Mouse (Mus musculus) embryonic facial prominence, embryonic 10.5 days (tissue): ENCODE measurements around the gene Gm9844. TPM values are rescaled to one million over a fixed set of nuclear protein-coding genes. Genes with fewer than 3 reads are reported as not detected.
"Not testable (repeated sequence)": the region's sequence is repeated elsewhere in the genome, so short reads cannot be mapped to it uniquely, and the experiment has no call there.

Experiments used
- DNase-seq: peaks from one replicate; pipeline ENCODE4 v3.0.0-alpha.2; 2017; ENCODE audit warnings: low spot score
- H3K27ac ChIP-seq: fragments of 300-500 bp; sonication (generic); replicated peaks from 2 replicates; pipeline ENCODE4 v1.5.1; 2016; ENCODE audit warnings: mild to moderate bottlenecking
- H3K27me3 ChIP-seq: fragments of 300-500 bp; sonication (generic); replicated peaks from 2 replicates; pipeline ENCODE4 v1.6.1; 2016; ENCODE audit warnings: low read depth, mild to moderate bottlenecking; ENCODE audit not compliant: poor library complexity, severe bottlenecking
- H3K36me3 ChIP-seq: fragments of 300-500 bp; sonication (generic); replicated peaks from 2 replicates; pipeline ENCODE4 v1.6.1; 2016; ENCODE audit warnings: mild to moderate bottlenecking, moderate library complexity
- H3K4me1 ChIP-seq: fragments of 300-500 bp; sonication (generic); 2 replicates; pipeline ENCODE4 v1.6.1; 2016
- H3K4me3 ChIP-seq: fragments of 300-500 bp; sonication (generic); 2 replicates; pipeline ENCODE4 v1.5.1; 2016; ENCODE audit warnings: mild to moderate bottlenecking, moderate library complexity
- H3K9me3 ChIP-seq: fragments of 300-500 bp; sonication (generic); 2 replicates; pipeline ENCODE4 v1.6.1; 2016; ENCODE audit warnings: mild to moderate bottlenecking
- WGBS: fragments of 180-500 bp; shearing (Covaris S2); methylation state at CpG from one replicate; pipeline ENCODE4 v1.1.7; 2016; 5-methylcytosine and 5-hydroxymethylcytosine counted together
- polyA plus RNA-seq: library from polyadenylated mRNA; unstranded; fragments of >200 nt; fragmentation: Nextera tagmentation; extraction: Ambion mirVana; gene quantifications from 2 replicates; pipeline ENCODE4 v1.2.1, GENCODE M21; 2016

Gm9844 gene
- polyA plus RNA-seq, 1 experiment from 2014 or later = 18.5 TPM

DNA sequence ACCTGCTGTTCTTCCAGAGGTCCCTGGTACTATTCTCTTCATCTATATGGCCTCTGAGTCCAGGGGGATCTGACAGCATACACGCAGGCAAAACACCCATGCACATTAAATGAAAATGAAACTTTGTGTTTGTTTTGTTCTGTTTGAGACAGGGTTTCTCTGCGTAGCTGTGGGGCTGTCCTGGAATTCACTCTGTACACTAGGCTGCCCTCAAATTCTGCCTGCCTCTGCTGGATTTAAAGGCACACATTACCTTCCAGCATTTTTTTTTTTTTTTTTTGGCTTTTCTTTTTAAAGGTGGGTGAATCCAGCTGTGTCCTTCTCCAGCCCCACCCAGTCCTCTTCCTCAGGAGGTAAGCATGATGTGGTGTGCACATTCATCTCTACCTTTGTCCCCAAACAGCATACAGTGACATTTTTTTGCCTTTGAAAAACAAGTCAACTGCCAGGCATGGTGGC is 30.1 kb downstream of the Gm9844 start:
- WGBS = 79% methylated on average over 2 of the region's 2 CpGs
- H3K36me3 ChIP-seq = peaks cover 48% of the 10 kb centered on the region
- no peak overlapping the region for H3K27ac ChIP-seq
- H3K27me3 ChIP-seq = no peaks in the 10 kb centered on the region
- no peak for DNase-seq
- H3K9me3 ChIP-seq = no peaks in the 10 kb centered on the region
- no peak overlapping the region for H3K4me3 ChIP-seq
- peaks cover 10% of the 10 kb centered on the region for H3K4me1 ChIP-seq

DNA sequence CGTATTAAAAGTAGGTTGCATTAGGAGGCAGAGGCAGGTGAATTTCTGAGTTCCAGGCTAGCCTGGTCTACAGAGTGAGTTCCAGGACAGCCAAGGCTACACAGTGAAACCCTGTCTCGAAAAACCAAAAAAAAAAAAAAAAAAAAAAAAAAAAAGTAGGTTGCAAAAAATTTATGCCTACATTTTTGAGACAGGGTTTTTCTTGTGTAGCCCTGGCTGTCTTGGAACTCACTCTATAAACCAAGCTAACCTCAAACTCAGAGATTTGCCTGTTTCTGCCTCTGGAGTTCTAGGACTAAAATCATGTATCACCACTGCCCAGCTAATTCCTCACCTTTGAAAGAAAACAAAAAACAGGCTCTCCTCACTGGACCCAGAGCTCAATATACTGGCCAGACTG is 33.7 kb downstream of the Gm9844 start:
- not testable (repeated sequence) for H3K27ac ChIP-seq, H3K27me3 ChIP-seq, DNase-seq, H3K4me3 ChIP-seq, H3K4me1 ChIP-seq, H3K9me3 ChIP-seq
- H3K36me3 ChIP-seq = peaks cover 12% of the 10 kb centered on the region
- WGBS = 88% methylated on average over 2 of the region's 2 CpGs

DNA sequence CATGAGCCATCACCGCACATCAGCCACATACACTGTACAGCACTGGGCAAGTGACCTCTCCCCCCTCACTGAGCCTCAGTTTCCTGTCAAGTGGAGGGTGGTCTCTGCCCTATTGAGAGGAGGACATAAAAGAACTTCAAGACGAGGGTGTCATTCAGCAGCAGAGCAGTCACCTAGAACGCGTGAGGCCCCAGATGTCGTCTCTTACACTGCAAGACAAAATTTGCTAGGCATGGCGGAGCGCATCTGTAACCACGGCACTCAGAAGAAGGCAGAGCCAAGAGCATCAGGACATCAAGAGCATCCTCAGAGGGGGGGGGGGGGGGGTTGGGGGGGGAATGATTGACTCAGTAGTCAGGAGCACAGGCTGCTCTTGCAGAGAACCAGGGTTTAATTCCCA is 34.3 kb downstream of the Gm9844 start:
- Histone ChIP-seq H3K4me1 (peaks cover 4% of the 10 kb centered on the region), H3K27ac (no peak overlapping the region), H3K36me3 (peaks cover 6% of the 10 kb centered on the region), H3K9me3 (no peaks in the 10 kb centered on the region), H3K27me3 (no peaks in the 10 kb centered on the region), H3K4me3 (no peak overlapping the region)
- WGBS = 88% methylated on average over 8 of the region's 8 CpGs
- DNase-seq = no peak

DNA sequence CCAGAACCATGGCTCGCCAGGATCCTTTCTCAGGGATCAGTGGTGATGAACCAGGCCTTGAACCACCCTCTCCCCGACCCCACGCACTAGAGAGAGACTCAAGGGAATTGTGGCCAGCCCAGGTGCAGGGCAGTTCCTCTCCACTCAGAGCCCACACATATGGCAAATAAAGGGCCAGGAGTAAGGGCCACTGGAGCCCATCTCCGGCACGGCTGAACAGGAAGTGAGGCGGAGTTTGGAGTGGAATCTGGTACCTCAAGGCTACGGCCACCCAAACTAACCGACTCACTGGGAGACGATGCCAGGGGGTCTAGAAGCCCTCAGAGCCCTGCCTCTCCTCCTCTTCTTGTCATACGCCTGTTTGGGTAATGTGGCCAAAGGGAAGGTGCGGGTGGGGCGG is 35.2 kb downstream of the Gm9844 start, which contains the start of gene Cd79a:
Gene Cd79a (plus strand): TSS at position 158 of the 400 bp plus-strand sequence.
- no peak for DNase-seq
- H3K27ac ChIP-seq = peak within 1 kb of the TSS; percentile 19; the same call in 1 of the 2 replicates
- 66% methylated on average over 12 of the region's 12 CpGs for WGBS

DNA sequence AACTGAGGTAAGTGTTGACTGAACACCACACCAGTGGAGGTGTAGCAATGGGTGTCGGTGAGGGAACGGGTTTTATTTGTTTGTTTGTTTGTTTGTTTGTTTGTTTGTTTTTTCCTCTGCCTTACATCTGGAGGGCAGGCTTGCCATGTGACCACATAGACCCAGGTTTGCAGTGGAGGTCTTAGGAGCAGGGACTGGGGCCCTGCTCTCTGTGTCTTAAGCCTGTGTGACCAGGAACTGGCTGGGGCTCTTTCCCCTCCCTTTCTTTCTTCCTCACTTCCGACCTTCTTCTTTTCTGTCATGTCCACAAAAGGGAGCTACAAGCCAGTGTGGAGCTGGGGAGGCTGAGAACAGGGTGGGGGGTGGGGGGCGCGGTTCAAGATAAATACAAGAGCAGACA is 35.9 kb downstream of the Gm9844 start:
- Histone ChIP-seq H3K27me3 (no peaks in the 10 kb centered on the region), H3K27ac (no peak overlapping the region), H3K36me3 (no peaks in the 10 kb centered on the region), H3K9me3 (no peaks in the 10 kb centered on the region), H3K4me3 (no peak overlapping the region), H3K4me1 (peaks cover 16% of the 10 kb centered on the region)
- WGBS = 80% methylated on average over 5 of the region's 5 CpGs
- DNase-seq = no peak

More for the DNA sequence above, 35.2 kb downstream of the Gm9844 start, which contains the start of gene Cd79a:
- H3K4me1 ChIP-seq = peaks cover 9% of the 10 kb centered on the region
- no peak within 1 kb of the TSS for H3K4me3 ChIP-seq
- H3K27me3 ChIP-seq = no peaks in the 10 kb centered on the region
- H3K9me3 ChIP-seq = no peaks in the 10 kb centered on the region
- peaks cover 3% of the 10 kb centered on the region; the same call in 1 of the 2 replicates for H3K36me3 ChIP-seq

DNA sequence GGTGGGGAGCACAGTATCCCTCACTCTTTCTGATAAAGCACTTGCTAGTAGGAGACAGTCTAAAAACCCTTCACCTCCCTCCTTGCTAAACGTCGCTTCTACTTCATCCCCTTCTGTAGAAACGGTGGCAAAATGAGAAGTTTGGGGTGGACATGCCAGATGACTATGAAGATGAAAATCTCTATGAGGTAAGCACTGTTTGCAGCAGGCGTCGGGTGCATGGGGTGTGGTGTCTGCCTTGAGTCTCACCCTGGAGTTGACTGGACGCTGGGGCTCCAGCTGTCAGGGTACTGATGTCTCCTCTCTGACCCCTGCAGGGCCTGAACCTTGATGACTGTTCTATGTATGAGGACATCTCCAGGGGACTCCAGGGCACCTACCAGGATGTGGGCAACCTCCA is 39.1 kb downstream of the Gm9844 start:
- no peak overlapping the region for H3K27ac ChIP-seq
- no peaks in the 10 kb centered on the region for H3K9me3 ChIP-seq
- DNase-seq = no peak
- 80% methylated on average over 6 of the region's 6 CpGs for WGBS
- H3K27me3 ChIP-seq = no peaks in the 10 kb centered on the region
- peaks cover 43% of the 10 kb centered on the region for H3K4me1 ChIP-seq
- no peak overlapping the region for H3K4me3 ChIP-seq
- no peaks in the 10 kb centered on the region for H3K36me3 ChIP-seq

DNA sequence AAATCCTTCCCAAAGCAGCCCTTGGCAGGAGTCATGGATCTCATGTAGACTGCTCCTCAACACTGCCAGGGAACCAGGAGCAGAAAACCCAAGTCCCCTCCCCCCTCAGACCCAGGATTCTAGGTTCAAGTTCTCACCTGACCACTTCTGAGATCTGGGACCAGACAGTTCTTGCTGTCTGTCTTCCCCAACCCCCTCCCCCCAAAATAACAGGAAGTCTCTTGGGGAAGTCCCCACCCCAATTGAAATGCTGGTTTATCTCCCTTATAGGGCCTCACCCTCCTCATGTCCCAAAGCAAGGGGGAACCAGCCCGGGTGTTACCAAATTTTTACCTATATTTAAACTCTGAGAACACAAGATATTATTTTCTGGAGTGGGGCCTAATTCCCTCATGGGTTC is 39.8 kb downstream of the Gm9844 start:
- DNase-seq = no peak
- H3K36me3 ChIP-seq = no peaks in the 10 kb centered on the region
- H3K27me3 ChIP-seq = no peaks in the 10 kb centered on the region
- no peaks in the 10 kb centered on the region for H3K9me3 ChIP-seq
- H3K27ac ChIP-seq = peak overlapping the region; percentile 88
- WGBS = 80% methylated on average over 1 of the region's 1 CpGs
- peaks cover 50% of the 10 kb centered on the region for H3K4me1 ChIP-seq
- H3K4me3 ChIP-seq = peak overlapping the region; percentile 78; the same call in 1 of the 2 replicates

DNA sequence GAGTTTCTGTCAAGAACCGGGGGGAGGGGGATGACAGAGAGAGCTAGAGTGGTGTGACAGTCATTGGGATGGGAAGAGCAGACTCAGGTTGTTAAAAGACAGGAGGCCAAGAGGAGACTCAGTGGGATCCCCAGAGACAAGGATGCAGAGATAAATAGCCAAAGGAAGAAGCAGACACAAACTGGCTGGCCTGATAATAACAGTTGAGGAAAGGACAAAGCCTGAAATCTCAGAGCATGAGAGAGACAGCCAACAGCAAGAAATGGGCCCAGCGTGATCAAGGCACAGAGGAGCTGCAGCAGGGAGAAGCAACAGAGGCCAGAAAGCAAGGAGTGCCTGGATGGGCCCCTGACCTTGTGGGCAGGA is 40.2 kb downstream of the Gm9844 start:
- WGBS = 57% methylated on average over 2 of the region's 2 CpGs
- H3K4me1 ChIP-seq = peaks cover 52% of the 10 kb centered on the region
- H3K9me3 ChIP-seq = no peaks in the 10 kb centered on the region
- peak overlapping the region; percentile 88 for H3K27ac ChIP-seq
- DNase-seq = no peak
- H3K4me3 ChIP-seq = peak overlapping the region; percentile 78
- no peaks in the 10 kb centered on the region for H3K27me3 ChIP-seq
- no peaks in the 10 kb centered on the region for H3K36me3 ChIP-seq

DNA sequence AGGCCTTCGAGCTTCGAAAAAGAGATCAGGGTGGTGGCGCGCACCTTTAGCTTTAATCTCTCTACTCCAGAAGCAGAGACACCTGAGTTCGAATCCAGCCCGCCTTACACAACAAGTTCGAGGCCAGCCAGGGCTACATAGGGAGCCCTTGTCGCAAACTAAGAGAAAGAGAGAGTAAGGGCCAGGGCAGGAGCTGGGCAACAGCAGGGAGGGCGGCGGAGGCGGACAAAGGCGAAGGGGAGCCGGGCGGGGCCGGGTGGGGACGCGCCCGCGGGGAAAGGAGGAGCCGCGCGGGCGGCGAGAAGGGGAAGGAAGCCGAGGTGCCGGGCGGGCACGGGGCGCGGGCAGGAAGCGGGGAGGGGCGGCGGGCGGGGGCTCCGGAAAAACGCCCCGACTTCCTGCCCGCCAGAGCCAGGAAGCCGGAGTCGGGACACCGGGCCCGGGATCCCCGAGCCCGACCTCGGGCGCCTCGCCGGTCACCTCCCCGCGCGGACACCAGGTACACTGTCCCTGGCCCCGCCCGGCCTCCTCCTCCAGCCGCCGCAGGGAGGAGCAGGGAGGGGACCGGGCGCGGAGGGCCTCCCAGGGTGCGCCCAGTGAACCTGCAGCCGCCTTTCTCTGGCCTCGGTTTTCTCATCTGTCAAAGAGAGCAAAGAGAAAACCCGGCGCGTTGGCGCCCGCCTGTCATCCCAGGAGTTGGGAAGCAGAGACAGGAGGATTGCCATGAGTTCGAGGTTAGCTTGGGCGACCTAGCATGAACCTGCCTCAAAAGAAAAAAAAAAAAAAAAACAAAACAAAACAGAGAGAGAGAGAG is 40.8 kb downstream of the Gm9844 start, which contains the start of gene Arhgef1:
Gene Arhgef1 (plus strand): TSS at position 283 of the 814 bp plus-strand sequence.
- H3K36me3 ChIP-seq = peaks cover 4% of the 10 kb centered on the region; the same call in 1 of the 2 replicates
- DNase-seq = peak; percentile 69
- WGBS = 5% methylated on average over 67 of the region's 68 CpGs
- H3K27me3 ChIP-seq = no peaks in the 10 kb centered on the region
- peak within 1 kb of the TSS; percentile 88 for H3K27ac ChIP-seq
- peaks cover 56% of the 10 kb centered on the region for H3K4me1 ChIP-seq
- H3K9me3 ChIP-seq = no peaks in the 10 kb centered on the region
- H3K4me3 ChIP-seq = peak within 1 kb of the TSS; percentile 78

DNA sequence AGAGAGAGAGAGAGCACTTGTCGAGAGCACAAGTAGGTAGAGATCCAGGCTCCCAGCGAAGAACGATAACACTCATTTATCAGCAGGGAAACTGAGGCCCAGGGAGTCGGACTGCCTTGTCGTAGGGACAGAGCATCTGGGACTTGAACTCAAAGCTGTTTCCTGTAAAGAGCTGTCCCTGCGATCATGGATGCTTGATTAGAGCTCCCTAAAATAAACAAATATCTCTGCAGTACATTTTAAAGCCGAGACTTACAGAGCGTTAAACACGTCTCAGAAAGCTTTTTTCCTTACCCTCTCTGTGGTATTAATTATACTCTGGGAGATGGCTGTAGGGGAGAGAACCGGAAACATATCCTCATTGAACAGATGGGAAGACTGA is 41.4 kb downstream of the Gm9844 start:
- Histone ChIP-seq H3K9me3 (no peaks in the 10 kb centered on the region), H3K4me3 (peak overlapping the region; percentile 78), H3K27me3 (no peaks in the 10 kb centered on the region), H3K36me3 (peaks cover 10% of the 10 kb centered on the region), H3K4me1 (peaks cover 60% of the 10 kb centered on the region), H3K27ac (peak overlapping the region; percentile 88)
- WGBS = 39% methylated on average over 10 of the region's 10 CpGs
- no peak for DNase-seq

DNA sequence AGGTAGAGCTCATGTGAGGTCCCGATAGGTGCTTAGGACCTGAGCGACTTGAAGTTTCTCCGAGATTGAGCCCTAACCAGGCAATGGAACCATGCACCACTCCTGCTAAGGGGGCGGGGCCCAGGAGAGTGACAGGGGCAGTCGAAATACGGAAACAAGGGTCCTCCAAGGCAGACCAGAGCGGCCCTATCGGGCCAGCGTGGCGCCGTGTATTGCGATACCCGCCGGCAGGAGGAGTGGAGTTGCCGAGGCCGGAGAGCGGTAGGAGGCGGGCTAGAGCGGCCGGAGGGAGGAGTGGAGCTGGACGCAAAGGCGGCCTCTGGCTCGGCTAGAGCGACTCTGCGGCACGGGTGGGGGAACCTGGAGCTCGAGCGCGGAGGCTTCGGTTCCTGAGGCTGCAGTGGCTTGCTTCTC is 42.1 kb downstream of the Gm9844 start:
- Histone ChIP-seq H3K27me3 (no peaks in the 10 kb centered on the region), H3K27ac (peak overlapping the region; percentile 79), H3K36me3 (peaks cover 16% of the 10 kb centered on the region), H3K4me3 (peak overlapping the region; percentile 78), H3K4me1 (peaks cover 60% of the 10 kb centered on the region), H3K9me3 (no peaks in the 10 kb centered on the region)
- peak; percentile 98 for DNase-seq
- under 1% methylated on average over 30 of the region's 30 CpGs for WGBS

DNA sequence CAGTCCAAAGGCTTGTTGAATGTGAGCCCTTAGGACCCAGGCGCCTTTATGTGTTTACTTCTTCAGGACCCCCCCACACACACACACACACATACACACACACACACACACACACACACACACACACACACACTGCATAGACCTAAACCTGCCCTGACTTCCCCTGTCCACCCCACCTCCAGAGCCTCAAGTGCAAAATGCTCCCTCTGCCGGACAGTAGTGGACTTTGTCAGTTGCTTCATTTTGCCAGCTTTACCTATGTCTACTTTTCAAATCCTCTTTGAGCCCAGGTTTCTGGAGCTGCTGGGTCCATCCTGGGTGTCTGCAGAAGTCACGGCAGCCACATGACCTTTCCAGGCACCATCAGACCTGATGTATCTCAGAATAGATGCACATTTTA is 42.9 kb downstream of the Gm9844 start:
- Histone ChIP-seq H3K4me1 (peaks cover 60% of the 10 kb centered on the region), H3K27me3 (no peaks in the 10 kb centered on the region), H3K4me3 (peak overlapping the region; percentile 78), H3K27ac (peak overlapping the region; percentile 79), H3K36me3 (peaks cover 25% of the 10 kb centered on the region), H3K9me3 (no peaks in the 10 kb centered on the region)
- DNase-seq = peak; percentile 78
- WGBS = 14% methylated on average over 3 of the region's 3 CpGs

DNA sequence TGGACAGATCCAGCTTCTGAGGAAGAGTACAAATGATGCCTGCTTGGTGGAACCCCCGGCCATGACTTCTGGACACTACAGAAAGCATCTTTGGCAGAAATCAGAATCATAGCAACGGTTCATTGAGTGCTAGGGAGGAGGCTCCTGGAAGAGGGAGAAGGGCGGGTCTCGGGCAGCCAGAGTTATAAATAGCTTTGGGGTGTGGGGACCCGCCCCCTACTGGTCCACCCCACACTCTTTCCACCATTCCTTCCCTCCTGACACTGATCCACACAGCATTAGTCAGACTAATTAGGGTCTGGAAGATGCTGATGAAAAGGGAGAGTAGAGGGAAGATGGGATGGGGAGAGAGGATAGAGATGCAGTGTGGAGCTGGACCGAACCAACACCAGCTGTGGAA is 44.5 kb downstream of the Gm9844 start:
- Histone ChIP-seq H3K4me3 (peak overlapping the region; percentile 38), H3K27ac (peak overlapping the region; percentile 73), H3K27me3 (no peaks in the 10 kb centered on the region), H3K9me3 (no peaks in the 10 kb centered on the region), H3K36me3 (peaks cover 31% of the 10 kb centered on the region), H3K4me1 (peaks cover 60% of the 10 kb centered on the region)
- no peak for DNase-seq
- whole genome bisulfite sequencing = 42% methylated on average over 6 of the region's 6 CpGs
